Mouse (Mus musculus) heart, embryonic 14.5 days (tissue): ENCODE measurements around the gene Sema4c. TPM values are rescaled to one million over a fixed set of nuclear protein-coding genes. Genes with fewer than 3 reads are reported as not detected.

Experiments
- ATAC-seq: fragments of 200-750 bp; cut with Nextera tagmentation; 2 replicates; pipeline ENCODE4 v1.8.0; 2017; ENCODE audit warnings: low read depth, moderate TSS enrichment; ENCODE audit not compliant: insufficient number of reproducible peaks, insufficient read depth, low FRiP score
- H3K27ac ChIP-seq, 2 experiments: fragments of 200-500 bp in 1 of 2; fragments of 300-500 bp in 1 of 2; sonication (generic) in 1 of 2; replicated peaks in 1 of 2; 2 replicates each; pipeline ENCODE4 v1.5.1; 2012 to 2014; ENCODE audit warnings: low read depth in 2 of 2, low read length in 2 of 2, control low read depth in 1 of 2, mild to moderate bottlenecking in 1 of 2, mixed read lengths in 1 of 2; ENCODE audit not compliant: control insufficient read depth in 1 of 2, insufficient read depth in 1 of 2
- H3K27me3 ChIP-seq: fragments of 300-500 bp; sonication (generic); 2 replicates; pipeline ENCODE4 v1.6.1; 2014; ENCODE audit warnings: mild to moderate bottlenecking, low read length, control low read depth; ENCODE audit not compliant: control insufficient read depth, insufficient read depth
- H3K36me3 ChIP-seq: fragments of 300-500 bp; sonication (generic); 2 replicates; pipeline ENCODE4 v1.6.1; 2014; ENCODE audit warnings: mild to moderate bottlenecking, control low read depth, low read length, mixed read lengths; ENCODE audit not compliant: control insufficient read depth, insufficient read depth
- H3K4me1 ChIP-seq, 2 experiments: fragments of 200-500 bp in 1 of 2; fragments of 300-500 bp in 1 of 2; sonication (generic) in 1 of 2; 2 replicates each; pipeline ENCODE4 v1.6.1; 2012 to 2014; ENCODE audit warnings: low read length in 2 of 2, control low read depth in 1 of 2, mixed read lengths in 1 of 2; ENCODE audit not compliant: control insufficient read depth in 2 of 2, insufficient read depth in 2 of 2
- H3K4me2 ChIP-seq: fragments of 300-500 bp; sonication (generic); 2 replicates; pipeline ENCODE4 v1.6.1; 2014; ENCODE audit warnings: mild to moderate bottlenecking, low read length
- H3K4me3 ChIP-seq, 2 experiments: fragments of 200-500 bp in 1 of 2; fragments of 300-500 bp in 1 of 2; sonication (generic) in 1 of 2; 2 replicates each; pipeline ENCODE4 v1.5.1; 2012 to 2014; ENCODE audit warnings: low read length in 2 of 2, mild to moderate bottlenecking in 2 of 2, control low read depth in 1 of 2, low read depth in 1 of 2, moderate library complexity in 1 of 2; ENCODE audit not compliant: control insufficient read depth in 1 of 2, insufficient read depth in 1 of 2
- H3K9ac ChIP-seq: fragments of 300-500 bp; sonication (generic); 2 replicates; pipeline ENCODE4 v1.6.1; 2014; ENCODE audit warnings: mild to moderate bottlenecking, low read length
- H3K9me3 ChIP-seq: fragments of 300-500 bp; sonication (generic); 2 replicates; pipeline ENCODE4 v1.6.1; 2016; ENCODE audit warnings: low read length, control low read depth; ENCODE audit not compliant: control insufficient read depth
- WGBS: fragments of 180-500 bp; shearing (Covaris S2); extraction: QIAGEN DNeasy Blood & Tissue Kit; methylation state at CpG from one replicate; pipeline ENCODE4 v1.1.7; 2014; 5-methylcytosine and 5-hydroxymethylcytosine counted together
- polyA plus RNA-seq: library from polyadenylated mRNA; unstranded; fragments of >200 nt; fragmentation: Nextera tagmentation; extraction: Ambion mirVana; gene quantifications from 2 replicates; pipeline ENCODE4 v1.2.1, GENCODE M21; 2014

Sema4c gene
- polyA plus RNA-seq, 1 experiment from 2014 or later = 1.6 TPM

- peak within 1 kb of the TSS; percentile 63 to 70 for H3K27ac ChIP-seq
- H3K4me3 ChIP-seq = peak within 1 kb of the TSS; percentile 74 to 86
- peaks cover 15 to 51% of the 10 kb centered on the region in 2 experiments for H3K4me1 ChIP-seq
- peak within 1 kb of the TSS; percentile 73 for H3K4me2 ChIP-seq
- no peaks in the 10 kb centered on the region for H3K9me3 ChIP-seq
- peak; percentile 98 for ATAC-seq
- H3K27me3 ChIP-seq = no peaks in the 10 kb centered on the region
- 0% methylated on average over 43 of the region's 43 CpGs for WGBS
- H3K9ac ChIP-seq = peak within 1 kb of the TSS; percentile 85
- peaks cover 52% of the 10 kb centered on the region for H3K36me3 ChIP-seq
Observed at GRCm38 (mm10) chr1:36546888-36547471, 11.2 kb downstream of the Sema4c start, which contains the start of gene Ankrd39. Gene Ankrd39 (minus strand): TSS chr1:36547445.

GRCm38 (mm10) chr1:36545845-36546600 lies 12.1 kb downstream of the Sema4c start:
- Histone ChIP-seq H3K27me3 (no peaks in the 10 kb centered on the region), H3K27ac (peak overlapping the region; percentile 19 to 70; a peak in 2 of 4 replicates), H3K4me2 (peak overlapping the region; percentile 73), H3K4me3 (peak overlapping the region; percentile 74 to 86), H3K9ac (peak overlapping the region; percentile 85), H3K4me1 (peaks cover 17 to 52% of the 10 kb centered on the region in 2 experiments), H3K9me3 (no peaks in the 10 kb centered on the region), H3K36me3 (peaks cover 51% of the 10 kb centered on the region)
- no peak for ATAC-seq
- WGBS = 58% methylated on average over 19 of the region's 19 CpGs

DNA sequence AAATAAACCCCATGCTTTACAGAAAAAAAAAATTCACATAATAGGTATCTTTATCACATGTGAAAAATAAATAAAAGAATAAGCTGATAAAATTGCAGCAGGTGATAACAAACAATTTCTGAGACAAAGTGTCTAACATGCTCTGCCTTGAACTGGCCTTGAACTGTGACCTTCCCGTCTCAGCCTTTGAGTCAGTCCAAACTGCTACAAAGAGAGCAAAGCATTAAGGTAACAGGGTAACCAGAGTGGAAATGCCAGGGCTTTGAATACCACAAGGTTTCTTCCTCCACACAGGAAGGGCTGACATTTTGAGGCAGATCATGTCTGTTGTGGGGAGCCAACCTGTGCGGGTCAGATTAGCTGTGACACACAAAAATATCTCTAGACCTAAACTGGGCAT lies 12.8 kb downstream of the Sema4c start:
- H3K4me2 ChIP-seq = peak overlapping the region; percentile 73
- peaks cover 51% of the 10 kb centered on the region for H3K36me3 ChIP-seq
- H3K9ac ChIP-seq = no peak overlapping the region
- peaks cover 17 to 52% of the 10 kb centered on the region in 2 experiments for H3K4me1 ChIP-seq
- no peaks in the 10 kb centered on the region for H3K9me3 ChIP-seq
- H3K4me3 ChIP-seq = no peak overlapping the region
- no peaks in the 10 kb centered on the region for H3K27me3 ChIP-seq
- 65% methylated on average over 2 of the region's 2 CpGs for WGBS
- H3K27ac ChIP-seq = 0 out of 4 replicates have a peak overlapping the region, but pooled peaks of 1 of the 2 experiments have one; percentile 19
- no peak for ATAC-seq

DNA sequence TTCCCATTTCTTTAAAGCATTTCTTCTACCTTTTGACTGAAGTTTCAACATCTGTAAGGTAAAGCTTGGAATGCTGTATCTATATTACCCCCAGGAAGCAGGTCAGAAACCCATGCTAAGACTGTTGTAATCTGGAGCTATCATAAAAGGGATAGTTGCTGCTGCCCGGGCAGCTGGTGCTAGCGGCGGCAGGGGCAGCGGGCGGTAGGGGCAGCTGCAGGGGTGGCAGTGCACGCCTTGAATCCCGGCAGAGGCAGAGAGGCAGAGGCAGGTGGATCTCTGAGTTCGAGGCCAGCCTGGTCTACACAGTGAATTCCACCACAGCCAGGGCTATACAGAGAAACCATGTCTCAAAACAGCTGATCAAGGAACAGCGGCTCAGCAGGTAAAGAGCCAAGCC lies 15.2 kb downstream of the Sema4c start:
- Histone ChIP-seq H3K4me1 (peaks cover 20 to 48% of the 10 kb centered on the region in 2 experiments), H3K9me3 (no peaks in the 10 kb centered on the region), H3K9ac (no peak overlapping the region), H3K27ac (0 out of 4 replicates have a peak overlapping the region, but pooled peaks of 1 of the 2 experiments have one; percentile 9), H3K4me3 (no peak overlapping the region), H3K4me2 (no peak overlapping the region), H3K36me3 (peaks cover 53% of the 10 kb centered on the region), H3K27me3 (no peaks in the 10 kb centered on the region)
- WGBS = 90% methylated on average over 9 of the region's 9 CpGs
- ATAC-seq = no peak

DNA sequence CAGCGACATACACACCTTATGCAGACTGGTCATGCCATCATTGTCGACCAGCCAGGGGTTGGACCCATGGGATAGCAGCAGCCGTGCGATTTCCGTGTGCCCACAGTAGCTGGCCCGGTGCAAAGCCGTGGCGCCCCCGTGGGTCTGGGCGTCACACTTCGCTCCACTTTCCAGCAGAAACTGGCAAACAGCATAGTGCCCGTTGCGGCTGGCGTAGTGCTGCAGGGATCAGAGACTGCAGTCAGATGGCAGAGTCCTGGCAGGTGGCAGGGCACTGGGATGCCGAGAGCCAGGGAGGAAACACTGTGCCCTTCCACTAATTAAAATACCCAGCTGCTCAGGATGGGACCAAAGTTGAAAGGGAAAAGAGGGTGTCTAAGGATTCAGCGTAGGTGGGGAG lies 16.3 kb downstream of the Sema4c start:
- H3K4me2 ChIP-seq = no peak overlapping the region
- peaks cover 58% of the 10 kb centered on the region for H3K36me3 ChIP-seq
- H3K4me3 ChIP-seq = no peak overlapping the region
- H3K9me3 ChIP-seq = no peaks in the 10 kb centered on the region
- peaks cover 17 to 41% of the 10 kb centered on the region in 2 experiments for H3K4me1 ChIP-seq
- 91% methylated on average over 16 of the region's 16 CpGs for WGBS
- no peak overlapping the region for H3K27ac ChIP-seq
- no peaks in the 10 kb centered on the region for H3K27me3 ChIP-seq
- no peak overlapping the region for H3K9ac ChIP-seq
- ATAC-seq = no peak

GRCm38 (mm10) chr1:36540807-36541206 lies 17.3 kb downstream of the Sema4c start:
- WGBS = 95% methylated on average over 12 of the region's 12 CpGs
- Histone ChIP-seq H3K9me3 (no peaks in the 10 kb centered on the region), H3K4me1 (peaks cover 20 to 42% of the 10 kb centered on the region in 2 experiments), H3K4me3 (no peak overlapping the region), H3K27me3 (no peaks in the 10 kb centered on the region), H3K9ac (no peak overlapping the region), H3K36me3 (peaks cover 58% of the 10 kb centered on the region), H3K27ac (0 out of 4 replicates have a peak overlapping the region, but pooled peaks of 1 of the 2 experiments have one; percentile 6), H3K4me2 (no peak overlapping the region)
- ATAC-seq = no peak

DNA sequence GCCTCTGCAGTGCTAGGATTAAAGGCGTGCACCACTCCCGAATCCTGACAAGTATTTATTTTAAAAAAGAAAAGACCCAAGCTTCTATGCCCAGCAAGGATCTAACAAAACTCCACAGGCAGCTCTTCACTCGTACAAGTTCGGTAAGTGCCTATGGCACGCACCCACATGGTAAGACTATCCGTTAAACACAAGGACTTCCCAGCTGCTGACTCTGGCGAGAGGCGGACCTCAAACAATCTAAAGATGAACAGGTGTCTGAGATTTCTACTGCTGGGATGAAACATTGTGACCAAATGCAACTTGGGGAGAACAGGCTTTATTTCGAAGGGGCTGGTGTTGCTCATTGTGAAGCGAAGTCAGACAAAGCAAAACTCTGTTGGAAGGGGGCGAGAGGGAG lies 18.0 kb downstream of the Sema4c start:
- Histone ChIP-seq H3K4me3 (no peak overlapping the region), H3K27ac (peak overlapping the region in 1 of 2 experiments; percentile 91; a peak in 2 of 4 replicates), H3K36me3 (peaks cover 58% of the 10 kb centered on the region), H3K9ac (no peak overlapping the region), H3K27me3 (no peaks in the 10 kb centered on the region), H3K4me2 (no peak overlapping the region), H3K9me3 (no peaks in the 10 kb centered on the region), H3K4me1 (peaks cover 24 to 45% of the 10 kb centered on the region in 2 experiments)
- no peak for ATAC-seq
- 92% methylated on average over 11 of the region's 11 CpGs for WGBS
